Mouse (Mus musculus) kidney, embryonic 15.5 days (tissue): ENCODE data around the gene Fgf18. TPM values are rescaled to one million over a fixed set of nuclear protein-coding genes. Genes with fewer than 3 reads are reported as not detected.

Experiments used
- ATAC-seq: fragments of 200-750 bp; cut with Nextera tagmentation; replicated peaks from 2 replicates; pipeline ENCODE4 v1.8.0; 2017; ENCODE audit warnings: moderate TSS enrichment; ENCODE audit not compliant: low FRiP score
- H3K27ac ChIP-seq: fragments of 300-500 bp; sonication (generic); 2 replicates; pipeline ENCODE4 v1.5.1; 2015; ENCODE audit warnings: mild to moderate bottlenecking, inconsistent platforms
- H3K27me3 ChIP-seq: fragments of 300-500 bp; sonication (generic); 2 replicates; pipeline ENCODE4 v1.6.1; 2015; ENCODE audit warnings: inconsistent platforms
- H3K36me3 ChIP-seq: fragments of 300-500 bp; sonication (generic); 2 replicates; pipeline ENCODE4 v1.6.1; 2015; ENCODE audit warnings: inconsistent platforms
- H3K4me1 ChIP-seq: fragments of 300-500 bp; sonication (generic); 2 replicates; pipeline ENCODE4 v1.6.1; 2015; ENCODE audit warnings: inconsistent platforms
- H3K4me2 ChIP-seq: fragments of 300-500 bp; sonication (generic); 2 replicates; pipeline ENCODE4 v1.6.1; 2015; ENCODE audit warnings: moderate library complexity, mild to moderate bottlenecking, inconsistent platforms
- H3K4me3 ChIP-seq: fragments of 300-500 bp; sonication (generic); replicated peaks from 2 replicates; pipeline ENCODE4 v1.5.1; 2015; ENCODE audit warnings: mild to moderate bottlenecking, inconsistent platforms
- H3K9ac ChIP-seq: fragments of 300-500 bp; sonication (generic); 2 replicates; pipeline ENCODE4 v1.6.1; 2015; ENCODE audit warnings: mild to moderate bottlenecking, inconsistent platforms
- H3K9me3 ChIP-seq: fragments of 300-500 bp; sonication (generic); replicated peaks from 2 replicates; pipeline ENCODE4 v1.6.1; 2016; ENCODE audit warnings: inconsistent platforms
- WGBS: fragments of 180-500 bp; shearing (Covaris S2); methylation state at CpG from one replicate; pipeline ENCODE4 v1.1.7; 2015; ENCODE audit warnings: mixed read lengths; 5-methylcytosine and 5-hydroxymethylcytosine counted together
- polyA plus RNA-seq: library from polyadenylated mRNA; unstranded; fragments of >200 nt; fragmentation: Nextera tagmentation; extraction: Ambion mirVana; gene quantifications from 2 replicates; pipeline ENCODE4 v1.2.1, GENCODE M21; 2015

Fgf18 gene
- polyA plus RNA-seq, 1 experiment from 2014 or later = 4.3 TPM

GRCm38 (mm10) chr11:33100027-33100507, 47.1 kb downstream of the Fgf18 start:
- H3K27me3 ChIP-seq = 0 out of 2 replicates have a peak, but pooled peaks cover 3% of the 10 kb centered on the region
- H3K27ac ChIP-seq = no peak overlapping the region
- 17% methylated on average over 10 of the region's 10 CpGs for WGBS
- H3K9me3 ChIP-seq = no peaks in the 10 kb centered on the region
- peak overlapping the region; percentile 58 for H3K4me2 ChIP-seq
- ATAC-seq = peak; percentile 50; the same call in 1 of the 2 replicates
- no peaks in the 10 kb centered on the region for H3K36me3 ChIP-seq
- H3K4me1 ChIP-seq = peaks cover 13% of the 10 kb centered on the region
- H3K4me3 ChIP-seq = peak overlapping the region; percentile 30
- peak overlapping the region; percentile 26; the same call in 1 of the 2 replicates for H3K9ac ChIP-seq

- H3K27ac ChIP-seq = no peak overlapping the region
- 0 out of 2 replicates have a peak, but pooled peaks cover 3% of the 10 kb centered on the region for H3K27me3 ChIP-seq
- no peaks in the 10 kb centered on the region for H3K9me3 ChIP-seq
- H3K4me2 ChIP-seq = no peak overlapping the region
- H3K4me3 ChIP-seq = no peak overlapping the region
- ATAC-seq = no peak
- H3K4me1 ChIP-seq = peaks cover 13% of the 10 kb centered on the region
- H3K36me3 ChIP-seq = no peaks in the 10 kb centered on the region
- 69% methylated on average over 4 of the region's 4 CpGs for WGBS
- H3K9ac ChIP-seq = no peak overlapping the region
Observed at GRCm38 (mm10) chr11:33099425-33099824, 47.8 kb downstream of the Fgf18 start.

DNA sequence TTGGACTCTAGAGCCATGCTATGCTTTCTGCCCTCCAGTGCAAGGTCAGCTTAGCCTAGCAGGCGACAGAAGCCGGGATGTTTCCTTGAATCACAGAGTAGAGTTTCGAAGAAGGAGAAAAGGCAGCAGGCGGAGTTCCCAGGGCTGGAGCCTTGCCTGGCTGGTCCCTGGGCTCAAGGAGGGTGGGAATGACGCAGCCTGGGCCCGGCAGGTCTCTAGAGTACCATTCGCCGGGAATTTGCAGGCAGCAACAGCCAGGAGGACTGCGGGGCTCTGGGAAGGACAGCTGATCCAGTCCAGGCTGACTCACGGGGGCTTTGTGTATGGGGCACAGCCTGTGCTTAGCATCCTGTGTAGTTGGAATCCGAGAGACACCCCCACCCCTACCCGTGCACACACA, 48.8 kb downstream of the Fgf18 start:
- Histone ChIP-seq H3K4me2 (no peak overlapping the region), H3K9ac (no peak overlapping the region), H3K36me3 (no peaks in the 10 kb centered on the region), H3K4me3 (no peak overlapping the region), H3K4me1 (peaks cover 13% of the 10 kb centered on the region), H3K9me3 (no peaks in the 10 kb centered on the region), H3K27me3 (0 out of 2 replicates have a peak, but pooled peaks cover 3% of the 10 kb centered on the region), H3K27ac (no peak overlapping the region)
- no peak for ATAC-seq
- 84% methylated on average over 12 of the region's 12 CpGs for WGBS

DNA sequence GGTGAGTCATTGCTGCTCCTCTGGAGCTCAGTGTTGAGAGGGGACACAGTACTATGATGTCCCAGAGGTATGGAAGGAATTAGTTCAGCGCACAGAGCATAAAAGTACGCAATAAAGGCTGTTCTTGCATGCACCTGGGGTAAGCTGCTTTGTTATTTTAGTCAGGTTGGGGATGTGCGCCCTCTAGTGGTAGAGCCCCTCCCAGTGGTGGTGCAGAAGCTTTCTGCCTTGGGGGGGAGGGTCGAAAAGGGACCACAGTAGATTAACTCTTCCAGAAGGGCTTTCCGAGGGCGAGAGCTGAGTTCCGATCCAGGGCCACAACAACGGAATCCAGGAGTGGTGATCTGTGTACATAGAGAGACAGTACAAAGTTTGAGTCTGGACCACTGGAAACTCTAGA, 49.3 kb downstream of the Fgf18 start:
- no peak overlapping the region for H3K27ac ChIP-seq
- no peaks in the 10 kb centered on the region for H3K36me3 ChIP-seq
- H3K4me1 ChIP-seq = peaks cover 10% of the 10 kb centered on the region
- 55% methylated on average over 8 of the region's 8 CpGs for WGBS
- H3K9me3 ChIP-seq = no peaks in the 10 kb centered on the region
- H3K4me3 ChIP-seq = no peak overlapping the region
- no peak for ATAC-seq
- no peak overlapping the region for H3K4me2 ChIP-seq
- 0 out of 2 replicates have a peak, but pooled peaks cover 3% of the 10 kb centered on the region for H3K27me3 ChIP-seq
- no peak overlapping the region for H3K9ac ChIP-seq

GRCm38 (mm10) chr11:33089856-33090255, 57.3 kb downstream of the Fgf18 start:
- Histone ChIP-seq H3K27me3 (no peaks in the 10 kb centered on the region), H3K9ac (no peak overlapping the region), H3K4me2 (no peak overlapping the region), H3K4me1 (peaks cover 5% of the 10 kb centered on the region; the same call in 1 of the 2 replicates), H3K4me3 (no peak overlapping the region), H3K9me3 (no peaks in the 10 kb centered on the region), H3K36me3 (no peaks in the 10 kb centered on the region), H3K27ac (no peak overlapping the region)
- ATAC-seq = no peak
- 71% methylated on average over 6 of the region's 6 CpGs for WGBS

DNA sequence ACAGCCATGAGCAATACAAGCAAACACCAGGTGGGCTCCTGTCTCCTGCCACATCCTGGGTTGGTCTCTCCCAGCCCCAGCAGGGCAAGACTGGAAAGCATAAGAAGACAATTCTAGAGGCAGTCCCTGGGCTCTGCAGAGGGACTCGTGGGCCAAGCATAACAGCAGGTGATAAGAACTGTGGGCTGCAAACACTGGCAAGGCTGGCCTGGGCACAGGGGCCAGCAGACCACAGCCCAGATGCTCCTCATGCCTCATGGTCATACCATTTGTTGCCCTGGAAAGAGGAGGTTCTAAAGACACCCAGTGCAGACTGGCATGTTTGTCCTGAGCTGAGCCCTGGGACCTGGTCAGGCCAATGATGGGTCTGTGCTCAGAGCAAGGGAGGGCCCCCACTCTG, 59.0 kb downstream of the Fgf18 start:
- Histone ChIP-seq H3K9me3 (no peaks in the 10 kb centered on the region), H3K9ac (no peak overlapping the region), H3K36me3 (no peaks in the 10 kb centered on the region), H3K4me2 (no peak overlapping the region), H3K27ac (no peak overlapping the region), H3K4me1 (peaks cover 5% of the 10 kb centered on the region; the same call in 1 of the 2 replicates), H3K27me3 (no peaks in the 10 kb centered on the region), H3K4me3 (no peak overlapping the region)
- no peak for ATAC-seq
- WGBS = 33% methylated on average over 1 of the region's 1 CpGs

GRCm38 (mm10) chr11:33086046-33086445, 61.2 kb downstream of the Fgf18 start:
- Histone ChIP-seq H3K27ac (no peak overlapping the region), H3K4me2 (no peak overlapping the region), H3K36me3 (no peaks in the 10 kb centered on the region), H3K9me3 (no peaks in the 10 kb centered on the region), H3K9ac (no peak overlapping the region), H3K27me3 (no peaks in the 10 kb centered on the region), H3K4me1 (peaks cover 5% of the 10 kb centered on the region; the same call in 1 of the 2 replicates), H3K4me3 (no peak overlapping the region)
- ATAC-seq = no peak
- WGBS = 71% methylated on average over 1 of the region's 1 CpGs

DNA sequence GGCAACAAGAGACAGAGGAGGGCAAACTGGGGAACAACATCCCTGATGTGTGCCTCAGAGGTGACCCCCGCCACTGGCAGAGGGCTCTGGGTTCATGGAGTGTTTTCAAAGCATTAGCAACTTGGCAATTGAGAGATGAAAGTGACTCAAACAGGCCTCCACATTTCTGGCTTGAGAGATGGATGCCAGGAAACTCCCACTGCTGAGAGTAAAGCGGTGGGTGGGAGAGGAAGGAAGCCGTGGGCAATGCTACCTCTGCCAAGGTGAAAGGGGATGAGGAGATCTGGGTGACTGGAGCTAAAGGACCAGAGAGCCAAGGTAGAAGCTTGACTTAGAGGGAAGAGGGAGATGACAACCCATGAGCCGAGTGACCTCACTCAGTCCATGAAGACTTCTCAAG, 61.7 kb downstream of the Fgf18 start:
- Histone ChIP-seq H3K36me3 (no peaks in the 10 kb centered on the region), H3K27me3 (no peaks in the 10 kb centered on the region), H3K9me3 (no peaks in the 10 kb centered on the region), H3K4me2 (no peak overlapping the region), H3K4me1 (peaks cover 5% of the 10 kb centered on the region; the same call in 1 of the 2 replicates), H3K9ac (no peak overlapping the region), H3K27ac (no peak overlapping the region), H3K4me3 (no peak overlapping the region)
- no peak for ATAC-seq
- WGBS = 52% methylated on average over 4 of the region's 4 CpGs

DNA sequence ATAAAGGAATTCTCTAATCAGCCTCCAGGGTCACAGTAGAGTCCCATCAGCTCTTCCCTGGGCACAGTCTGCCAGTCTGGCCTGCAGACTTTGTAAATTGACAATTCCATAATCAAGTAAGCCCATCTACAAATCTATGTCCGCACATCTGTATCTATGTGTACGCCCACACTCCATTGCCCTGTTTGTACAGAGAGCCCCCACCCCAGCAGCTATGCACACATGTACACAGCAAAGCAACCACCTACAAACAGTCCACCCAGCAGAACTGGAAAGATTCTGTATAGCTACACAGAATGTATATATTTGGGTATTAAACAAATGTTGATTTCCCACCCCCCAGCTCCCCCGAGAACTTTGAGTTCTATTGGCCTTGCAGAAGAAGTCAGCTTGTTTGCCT, 62.1 kb downstream of the Fgf18 start:
- WGBS = 84% methylated on average over 3 of the region's 3 CpGs

GRCm38 (mm10) chr11:33084041-33084440, 63.2 kb downstream of the Fgf18 start:
- H3K27me3 ChIP-seq = no peaks in the 10 kb centered on the region
- no peak overlapping the region for H3K4me2 ChIP-seq
- no peak; the same call in 1 of the 2 replicates for ATAC-seq
- H3K27ac ChIP-seq = no peak overlapping the region
- no peak overlapping the region for H3K4me3 ChIP-seq
- H3K36me3 ChIP-seq = no peaks in the 10 kb centered on the region
- H3K9me3 ChIP-seq = no peaks in the 10 kb centered on the region
- 85% methylated on average over 2 of the region's 2 CpGs for WGBS
- H3K4me1 ChIP-seq = peaks cover 10% of the 10 kb centered on the region; the same call in 1 of the 2 replicates
- H3K9ac ChIP-seq = no peak overlapping the region

More for the DNA sequence above, 62.1 kb downstream of the Fgf18 start:
- ATAC-seq = no peak
- Histone ChIP-seq H3K4me2 (no peak overlapping the region), H3K27ac (no peak overlapping the region), H3K27me3 (no peaks in the 10 kb centered on the region), H3K4me3 (no peak overlapping the region), H3K4me1 (peaks cover 7% of the 10 kb centered on the region; the same call in 1 of the 2 replicates), H3K9me3 (no peaks in the 10 kb centered on the region), H3K36me3 (no peaks in the 10 kb centered on the region), H3K9ac (no peak overlapping the region)

DNA sequence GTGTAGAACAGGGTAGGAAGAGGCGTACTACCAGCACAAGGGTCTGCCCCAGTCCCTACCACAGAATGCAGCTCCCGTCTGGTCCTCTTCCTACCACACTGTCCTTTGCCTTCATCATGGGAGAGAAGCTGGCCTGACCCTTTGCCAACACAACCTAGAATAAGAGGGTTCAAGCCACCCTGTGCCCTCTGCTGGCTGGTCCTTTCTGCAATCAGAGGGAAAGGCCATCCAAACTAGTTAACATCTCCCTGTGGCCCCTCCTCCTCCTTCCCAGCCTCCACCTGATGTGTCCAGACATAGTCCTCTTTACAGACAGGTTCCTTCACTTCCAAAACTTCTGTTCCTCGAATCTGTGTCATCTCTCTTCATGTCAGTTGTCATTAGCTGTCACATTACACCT, 66.0 kb downstream of the Fgf18 start:
- H3K4me1 ChIP-seq = peaks cover 30% of the 10 kb centered on the region
- WGBS = 86% methylated on average over 3 of the region's 3 CpGs

GRCm38 (mm10) chr11:33080046-33080808, 67.0 kb downstream of the Fgf18 start:
- ATAC-seq = no peak
- Histone ChIP-seq H3K36me3 (no peaks in the 10 kb centered on the region), H3K9ac (no peak overlapping the region), H3K27ac (no peak overlapping the region), H3K27me3 (peaks cover 8% of the 10 kb centered on the region; the same call in 1 of the 2 replicates), H3K4me2 (no peak overlapping the region), H3K9me3 (no peaks in the 10 kb centered on the region), H3K4me3 (no peak overlapping the region), H3K4me1 (peaks cover 30% of the 10 kb centered on the region)
- 64% methylated on average over 16 of the region's 16 CpGs for WGBS

More for the DNA sequence above, 66.0 kb downstream of the Fgf18 start:
- H3K4me2 ChIP-seq = no peak overlapping the region
- no peak overlapping the region for H3K4me3 ChIP-seq
- no peak for ATAC-seq
- peaks cover 4% of the 10 kb centered on the region; the same call in 1 of the 2 replicates for H3K27me3 ChIP-seq
- no peak overlapping the region for H3K27ac ChIP-seq
- H3K36me3 ChIP-seq = no peaks in the 10 kb centered on the region
- no peaks in the 10 kb centered on the region for H3K9me3 ChIP-seq
- H3K9ac ChIP-seq = no peak overlapping the region
